Mouse (Mus musculus): Measurements from ENCODE around the gene Txlng.

DNA sequence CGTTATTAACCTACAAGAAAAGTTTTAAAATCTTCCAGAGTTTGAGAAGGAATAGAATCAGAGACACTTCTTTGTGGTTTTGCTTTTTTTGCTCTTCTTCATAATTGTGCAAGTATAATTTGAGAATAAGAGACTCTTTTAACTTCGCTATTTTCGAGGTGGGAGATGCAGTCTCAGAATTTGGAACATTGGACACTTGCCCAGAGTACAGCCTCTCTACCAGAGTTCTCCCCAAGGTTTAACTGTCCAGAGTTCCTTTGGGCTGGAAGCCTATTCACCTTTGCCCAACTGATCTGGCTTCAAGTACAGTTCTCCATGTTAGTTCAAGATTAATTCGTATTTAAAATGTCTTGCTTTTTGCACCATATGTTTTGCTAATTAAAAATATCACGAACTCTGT is 487 bp upstream of the Txlng start:
- no peak for TF ChIP-seq CTCF (IDR thresholded peaks at IDR 0.05; ENCODE audit: borderline replicate concordance, insufficient read depth, low read depth, low read length)
- TF ChIP-seq POLR2A (IDR thresholded peaks at IDR 0.05; ENCODE audit: borderline replicate concordance, insufficient read depth, low read length): no peak

Data from cerebellum, adult 2 months (tissue).